Mouse (Mus musculus) liver, embryonic 15.5 days (tissue): ENCODE data around the gene Tom1l2. TPM values are rescaled to one million over a fixed set of nuclear protein-coding genes. Genes with fewer than 3 reads are reported as not detected.

Experiments used
- ATAC-seq: fragments of 200-750 bp; cut with Nextera tagmentation; 2 replicates; pipeline ENCODE4 v1.8.0; 2017; ENCODE audit warnings: moderate number of reproducible peaks, mild to moderate bottlenecking, moderate library complexity; ENCODE audit not compliant: insufficient read depth
- H3K27ac ChIP-seq: fragments of 300-500 bp; sonication (generic); replicated peaks from 2 replicates; pipeline ENCODE4 v1.5.1; 2015; ENCODE audit warnings: mild to moderate bottlenecking, inconsistent platforms
- H3K27me3 ChIP-seq: fragments of 300-500 bp; sonication (generic); 2 replicates; pipeline ENCODE4 v1.6.1; 2015; ENCODE audit warnings: mild to moderate bottlenecking, inconsistent platforms
- H3K36me3 ChIP-seq: fragments of 300-500 bp; sonication (generic); replicated peaks from 2 replicates; pipeline ENCODE4 v1.6.1; 2015; ENCODE audit warnings: moderate library complexity, mild to moderate bottlenecking, inconsistent platforms
- H3K4me1 ChIP-seq: fragments of 300-500 bp; sonication (generic); replicated peaks from 2 replicates; pipeline ENCODE4 v1.6.1; 2015; ENCODE audit warnings: inconsistent platforms
- H3K4me2 ChIP-seq: fragments of 300-500 bp; sonication (generic); 2 replicates; pipeline ENCODE4 v1.6.1; 2015; ENCODE audit warnings: moderate library complexity, mild to moderate bottlenecking, inconsistent platforms
- H3K4me3 ChIP-seq: fragments of 300-500 bp; sonication (generic); replicated peaks from 2 replicates; pipeline ENCODE4 v1.5.1; 2015; ENCODE audit warnings: mild to moderate bottlenecking, inconsistent platforms
- H3K9ac ChIP-seq: fragments of 300-500 bp; sonication (generic); 2 replicates; pipeline ENCODE4 v1.6.1; 2015; ENCODE audit warnings: moderate library complexity, mild to moderate bottlenecking, inconsistent platforms
- H3K9me3 ChIP-seq: fragments of 300-500 bp; sonication (generic); replicated peaks from 2 replicates; pipeline ENCODE4 v1.6.1; 2016; ENCODE audit warnings: inconsistent platforms
- WGBS: fragments of 180-500 bp; shearing (Covaris S2); methylation state at CpG from one replicate; pipeline ENCODE4 v1.1.7; 2015; ENCODE audit warnings: mixed read lengths; ENCODE audit not compliant: insufficient replicate concordance; 5-methylcytosine and 5-hydroxymethylcytosine counted together
- polyA plus RNA-seq: library from polyadenylated mRNA; unstranded; fragments of >200 nt; fragmentation: Nextera tagmentation; extraction: Ambion mirVana; gene quantifications from 2 replicates; pipeline ENCODE4 v1.2.1, GENCODE M21; 2015

Tom1l2 gene
- polyA plus RNA-seq, 1 experiment from 2014 or later = 5.3 TPM

- no peaks in the 10 kb centered on the region for H3K27me3 ChIP-seq
- no peak for ATAC-seq
- no peaks in the 10 kb centered on the region for H3K9me3 ChIP-seq
- no peak overlapping the region for H3K4me2 ChIP-seq
- WGBS = 58% methylated on average over 4 of the region's 4 CpGs
- no peaks in the 10 kb centered on the region for H3K36me3 ChIP-seq
- H3K9ac ChIP-seq = no peak overlapping the region
- H3K4me3 ChIP-seq = no peak overlapping the region
- H3K4me1 ChIP-seq = peaks cover 54% of the 10 kb centered on the region
- H3K27ac ChIP-seq = no peak overlapping the region
These were observed 45.9 kb downstream of the Tom1l2 start for GRCm38 (mm10) chr11:60306834-60307233.

- Histone ChIP-seq H3K4me1 (peaks cover 51% of the 10 kb centered on the region), H3K36me3 (no peaks in the 10 kb centered on the region), H3K9me3 (no peaks in the 10 kb centered on the region), H3K4me3 (no peak overlapping the region), H3K27ac (no peak overlapping the region), H3K9ac (no peak overlapping the region; the same call in 1 of the 2 replicates), H3K4me2 (peak overlapping the region; percentile 19; the same call in 1 of the 2 replicates), H3K27me3 (no peaks in the 10 kb centered on the region)
- no peak for ATAC-seq
- WGBS = 36% methylated on average over 4 of the region's 4 CpGs
These were observed 47.1 kb downstream of the Tom1l2 start for GRCm38 (mm10) chr11:60305611-60306010.

- ATAC-seq = no peak
- no peak overlapping the region for H3K4me3 ChIP-seq
- no peaks in the 10 kb centered on the region for H3K9me3 ChIP-seq
- H3K36me3 ChIP-seq = no peaks in the 10 kb centered on the region
- no peaks in the 10 kb centered on the region for H3K27me3 ChIP-seq
- no peak overlapping the region for H3K9ac ChIP-seq
- H3K4me1 ChIP-seq = peaks cover 40% of the 10 kb centered on the region
- 63% methylated on average over 2 of the region's 2 CpGs for WGBS
- H3K27ac ChIP-seq = no peak overlapping the region
- no peak overlapping the region for H3K4me2 ChIP-seq
These were observed 49.2 kb downstream of the Tom1l2 start for GRCm38 (mm10) chr11:60303497-60303896.

- H3K4me1 ChIP-seq = peaks cover 39% of the 10 kb centered on the region
- no peak overlapping the region; the same call in 1 of the 2 replicates for H3K27ac ChIP-seq
- no peak overlapping the region for H3K9ac ChIP-seq
- no peaks in the 10 kb centered on the region for H3K27me3 ChIP-seq
- H3K4me2 ChIP-seq = no peak overlapping the region
- peak; percentile 67; the same call in 1 of the 2 replicates for ATAC-seq
- whole genome bisulfite sequencing = 38% methylated on average over 10 of the region's 10 CpGs
- H3K9me3 ChIP-seq = no peaks in the 10 kb centered on the region
- no peak overlapping the region for H3K4me3 ChIP-seq
- H3K36me3 ChIP-seq = no peaks in the 10 kb centered on the region
These were observed 50.2 kb downstream of the Tom1l2 start for GRCm38 (mm10) chr11:60302354-60303083.

- Histone ChIP-seq H3K9me3 (no peaks in the 10 kb centered on the region), H3K4me1 (peaks cover 40% of the 10 kb centered on the region), H3K4me3 (no peak overlapping the region), H3K4me2 (no peak overlapping the region), H3K27me3 (no peaks in the 10 kb centered on the region), H3K9ac (no peak overlapping the region), H3K36me3 (no peaks in the 10 kb centered on the region), H3K27ac (no peak overlapping the region; the same call in 1 of the 2 replicates)
- 36% methylated on average over 5 of the region's 5 CpGs for WGBS
- ATAC-seq = peak; percentile 24; the same call in 1 of the 2 replicates
These were observed 51.0 kb downstream of the Tom1l2 start for GRCm38 (mm10) chr11:60301588-60302208.

- Histone ChIP-seq H3K9me3 (no peaks in the 10 kb centered on the region), H3K4me3 (no peak overlapping the region), H3K27ac (no peak overlapping the region), H3K9ac (no peak overlapping the region), H3K4me2 (no peak overlapping the region), H3K36me3 (no peaks in the 10 kb centered on the region), H3K27me3 (no peaks in the 10 kb centered on the region), H3K4me1 (peaks cover 46% of the 10 kb centered on the region)
- WGBS = 68% methylated on average over 3 of the region's 3 CpGs
- no peak for ATAC-seq
These were observed 52.4 kb downstream of the Tom1l2 start for GRCm38 (mm10) chr11:60300318-60300717.

DNA sequence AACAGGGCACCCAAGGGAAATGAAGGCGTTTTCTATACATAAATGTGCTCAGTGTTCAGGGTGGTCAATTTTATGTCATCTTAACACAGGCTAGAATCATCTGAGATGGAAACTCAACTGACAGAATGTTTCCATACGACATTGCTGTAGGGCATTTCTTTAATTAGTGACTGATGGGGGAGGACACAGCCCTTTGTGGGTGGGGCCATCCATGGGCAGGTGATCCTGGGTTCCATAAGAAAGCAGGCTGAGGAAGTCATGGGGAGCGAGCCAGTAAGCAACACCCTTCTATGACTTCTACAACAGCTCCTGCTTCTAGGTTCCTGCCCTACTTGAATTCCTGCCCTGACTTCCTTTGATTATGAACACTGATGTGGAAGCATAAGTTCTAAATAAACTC is 54.9 kb downstream of the Tom1l2 start:
- no peak for ATAC-seq

DNA sequence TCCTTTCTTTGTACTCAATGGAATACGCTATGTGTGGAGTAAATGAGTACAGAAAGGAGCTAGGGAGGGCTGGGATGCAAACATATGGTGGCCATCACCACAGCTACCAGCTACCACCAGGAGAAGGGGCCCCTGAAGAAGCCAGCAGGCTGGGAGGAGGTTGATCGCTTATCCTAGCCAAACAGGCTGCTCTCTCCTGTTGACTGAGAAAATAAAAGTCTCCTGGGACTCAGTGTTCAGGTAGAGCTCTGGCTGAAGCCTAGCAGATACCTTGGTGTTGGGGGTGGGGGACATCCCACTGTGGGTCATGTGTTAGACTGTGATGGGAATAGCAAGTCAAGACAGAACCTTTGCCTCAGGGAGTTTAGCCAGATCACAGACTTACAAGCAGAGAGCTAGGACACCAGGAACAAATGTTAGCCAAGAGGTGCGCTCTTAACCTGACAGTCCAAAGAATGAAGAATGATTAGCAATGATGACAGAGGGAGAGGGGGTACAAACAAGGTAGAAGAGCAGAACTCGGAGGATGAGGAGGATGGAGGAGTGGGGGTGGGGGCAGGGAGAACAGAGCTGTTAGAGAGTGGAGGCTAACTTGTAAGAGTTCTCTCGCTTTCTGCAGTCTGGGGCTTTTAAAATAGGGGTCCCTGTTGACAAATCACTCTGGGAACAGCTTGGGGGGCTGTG is 57.9 kb downstream of the Tom1l2 start:
- WGBS = 39% methylated on average over 5 of the region's 5 CpGs
- H3K27me3 ChIP-seq = no peaks in the 10 kb centered on the region
- H3K36me3 ChIP-seq = no peaks in the 10 kb centered on the region
- H3K4me2 ChIP-seq = peak overlapping the region; percentile 60
- peak; percentile 95 for ATAC-seq
- peak overlapping the region; percentile 38 for H3K9ac ChIP-seq
- peak overlapping the region; percentile 85 for H3K27ac ChIP-seq
- H3K4me1 ChIP-seq = peaks cover 48% of the 10 kb centered on the region
- H3K9me3 ChIP-seq = no peaks in the 10 kb centered on the region
- peak overlapping the region; percentile 29 for H3K4me3 ChIP-seq

More for the DNA sequence above, 54.9 kb downstream of the Tom1l2 start:
- no peak overlapping the region for H3K27ac ChIP-seq
- H3K9me3 ChIP-seq = no peaks in the 10 kb centered on the region
- no peak overlapping the region for H3K9ac ChIP-seq
- 73% methylated on average over 3 of the region's 3 CpGs for WGBS
- H3K4me3 ChIP-seq = no peak overlapping the region
- H3K36me3 ChIP-seq = no peaks in the 10 kb centered on the region
- H3K27me3 ChIP-seq = no peaks in the 10 kb centered on the region
- H3K4me1 ChIP-seq = peaks cover 64% of the 10 kb centered on the region
- H3K4me2 ChIP-seq = no peak overlapping the region

- ATAC-seq = 0 out of 2 replicates have a peak, but pooled peaks have one; percentile 13
- Histone ChIP-seq H3K9ac (peak overlapping the region; percentile 49; the same call in 1 of the 2 replicates), H3K4me3 (peak overlapping the region; percentile 29)
These were observed 58.7 kb downstream of the Tom1l2 start for GRCm38 (mm10) chr11:60293683-60294629.

GRCm38 (mm10) chr11:60292718-60293117 is 60.0 kb downstream of the Tom1l2 start:
- ATAC-seq = no peak
- Histone ChIP-seq H3K9me3 (no peaks in the 10 kb centered on the region), H3K27ac (no peak overlapping the region), H3K9ac (no peak overlapping the region), H3K27me3 (no peaks in the 10 kb centered on the region), H3K4me2 (no peak overlapping the region), H3K36me3 (no peaks in the 10 kb centered on the region), H3K4me1 (peaks cover 48% of the 10 kb centered on the region), H3K4me3 (no peak overlapping the region)
- WGBS = 54% methylated on average over 2 of the region's 2 CpGs

More at GRCm38 (mm10) chr11:60293683-60294629, 58.7 kb downstream of the Tom1l2 start:
- H3K4me2 ChIP-seq = peak overlapping the region; percentile 60
- H3K9me3 ChIP-seq = no peaks in the 10 kb centered on the region
- H3K36me3 ChIP-seq = no peaks in the 10 kb centered on the region
- H3K27ac ChIP-seq = peak overlapping the region; percentile 85
- 73% methylated on average over 6 of the region's 6 CpGs for WGBS
- H3K4me1 ChIP-seq = peaks cover 48% of the 10 kb centered on the region
- no peaks in the 10 kb centered on the region for H3K27me3 ChIP-seq
